ENCODE assay signal across 24 mouse cellular contexts in genomic region chr8:110843207-110843606, GRCm38 (mm10). TPM values are rescaled to one million over a fixed set of nuclear protein-coding genes. Genes with fewer than 3 reads are reported as not detected.
A peak's percentile ranks its signal among the peaks of the same experiment; 100 is the strongest.
DNase-seq lines count a peak whose midpoint lies in the region; ATAC-seq and TF ChIP-seq lines count a peak whose summit lies in the region.
"Had no signal": no experiment of that assay in that cellular context is flagged by ENCODE, and none has a peak within 500 bp of the region (broad histone marks: within the 10 kb centered on the region; RNA-seq: fewer than 3 reads in every experiment).

No protein-coding gene starts in this region.

- no peak for TF ChIP-seq EP300 in CH12.LX (IDR thresholded peaks at IDR 0.05; ENCODE audit: low read length)

- WGBS in liver, embryonic 13.5 days (ENCODE audit: insufficient replicate concordance): 79% methylated on average over 5 of the region's 5 CpGs
- WGBS in liver, embryonic 12.5 days (ENCODE audit: insufficient replicate concordance): 82% methylated on average over 5 of the region's 5 CpGs

- H3K79me2 ChIP-seq in CH12.LX (replicated peaks; ENCODE audit: control insufficient read depth, extremely low read depth, insufficient read depth, poor library complexity, severe bottlenecking): peaks cover 88% of the 10 kb centered on the region
- peaks cover 97% of the 10 kb centered on the region for H3K79me2 ChIP-seq in myocyte (ENCODE audit: control insufficient read depth, insufficient read depth)

- no peak overlapping the region for H3K27ac ChIP-seq in liver, embryonic 13.5 days
- H3K27ac ChIP-seq in liver, embryonic 12.5 days: no peak overlapping the region
- H3K27ac ChIP-seq in CH12.LX (ENCODE audit: insufficient read depth, low read depth): no peak overlapping the region
- H3K27ac ChIP-seq: embryonic facial prominence, embryonic 13.5 days; embryonic facial prominence, embryonic 15.5 days; forebrain, embryonic 10.5 days had no signal

- dilution Hi-C loops in CH12.LX (cut with MboI; ENCODE audit: extremely low pct_ligation_motif_present, extremely low pct_unique_long_range_greater_than_20kb, low sequenced_read_pairs): no loop called here

- TF ChIP-seq CTCF in CH12.LX (conservative IDR thresholded peaks at IDR 0.05 in 1 of 2, IDR thresholded peaks at IDR 0.05 in 1 of 2; ENCODE audit: low read depth in 2 of 2, low read length in 2 of 2) (no peak), G1E (IDR thresholded peaks at IDR 0.05; ENCODE audit: low read depth, low read length) (no peak)

- H3K9ac ChIP-seq in liver, embryonic 13.5 days: no peak overlapping the region; the same call in 1 of the 2 replicates
- H3K9ac ChIP-seq in liver, embryonic 12.5 days: no peak overlapping the region
- peak overlapping the region; percentile 97; the same call in 1 of the 2 replicates for H3K9ac ChIP-seq in CH12.LX (ENCODE audit: insufficient read depth, low read depth)
- H3K9ac ChIP-seq: embryonic facial prominence, embryonic 15.5 days had no signal

- 0 out of 2 replicates have a peak overlapping the region, but pooled peaks have one; percentile 89 for H3K4me2 ChIP-seq in liver, embryonic 13.5 days
- H3K4me2 ChIP-seq in liver, embryonic 12.5 days: no peak overlapping the region
- H3K4me2 ChIP-seq in CH12.LX (ENCODE audit: insufficient read depth, low read depth, poor library complexity, severe bottlenecking): no peak overlapping the region
- no peak overlapping the region for H3K4me2 ChIP-seq in myocyte (ENCODE audit: low read depth)
- H3K4me2 ChIP-seq: embryonic facial prominence, embryonic 13.5 days; embryonic facial prominence, embryonic 15.5 days had no signal

- peaks cover 34% of the 10 kb centered on the region for H3K4me1 ChIP-seq in liver, embryonic 13.5 days (replicated peaks)
- H3K4me1 ChIP-seq in liver, embryonic 12.5 days: peaks cover 41% of the 10 kb centered on the region
- H3K4me1 ChIP-seq in CH12.LX (ENCODE audit: control insufficient read depth in 1 of 2, insufficient read depth in 2 of 2) (peaks cover 3 to 44% of the 10 kb centered on the region in 2 experiments), G1E (ENCODE audit: insufficient read depth, low read depth, low read length) (peaks cover 52% of the 10 kb centered on the region)

- H3ac ChIP-seq in myocyte (ENCODE audit: control insufficient read depth, insufficient read length): no peak overlapping the region

- no peak for ATAC-seq in liver, embryonic 13.5 days (ENCODE audit: low read depth)
- no peak for ATAC-seq in liver, embryonic 12.5 days
- no peak for ATAC-seq in G1E (ENCODE audit: extremely low read depth, insufficient number of reproducible peaks, low FRiP score, poor library complexity, severe bottlenecking)
- ATAC-seq: activated CD4-positive, CD25-positive, alpha-beta regulatory T cell, adult 4 months; forebrain, embryonic 14.5 days; forebrain, embryonic 16.5 days had no signal

- TF ChIP-seq POLR2A in CH12.LX (IDR thresholded peaks at IDR 0.05; ENCODE audit: low read depth, low read length) (no peak), myocyte (IDR thresholded peaks at IDR 0.05; ENCODE audit: insufficient read length, low read depth) (peak; percentile 27)

- H3K36me3 ChIP-seq in liver, embryonic 13.5 days: peaks cover 63% of the 10 kb centered on the region
- H3K36me3 ChIP-seq in liver, embryonic 12.5 days: peaks cover 67% of the 10 kb centered on the region
- peaks cover 50 to 63% of the 10 kb centered on the region in 2 experiments for H3K36me3 ChIP-seq in CH12.LX (replicated peaks in 1 of 2; ENCODE audit: control insufficient read depth in 1 of 2, insufficient read depth in 1 of 2, low read length in 1 of 2)
- peaks cover 68% of the 10 kb centered on the region for H3K36me3 ChIP-seq in G1E (replicated peaks)
- H3K36me3 ChIP-seq in myocyte (ENCODE audit: control insufficient read depth, insufficient read depth): peaks cover 59% of the 10 kb centered on the region

- no peaks in the 10 kb centered on the region for H3K27me3 ChIP-seq in liver, embryonic 13.5 days
- H3K27me3 ChIP-seq in liver, embryonic 12.5 days (replicated peaks): no peaks in the 10 kb centered on the region
- H3K27me3 ChIP-seq in CH12.LX (replicated peaks): no peaks in the 10 kb centered on the region
- no peaks in the 10 kb centered on the region for H3K27me3 ChIP-seq in G1E (ENCODE audit: insufficient read depth, low read length)
- no peaks in the 10 kb centered on the region for H3K27me3 ChIP-seq in myocyte (ENCODE audit: control insufficient read depth, insufficient read depth, insufficient read length)
- H3K27me3 ChIP-seq: embryonic facial prominence, embryonic 13.5 days; embryonic facial prominence, embryonic 15.5 days had no signal

- no peaks in the 10 kb centered on the region for H3K9me3 ChIP-seq in liver, embryonic 13.5 days (replicated peaks)
- no peaks in the 10 kb centered on the region for H3K9me3 ChIP-seq in liver, embryonic 12.5 days (replicated peaks)
- H3K9me3 ChIP-seq in CH12.LX (replicated peaks; ENCODE audit: low read length) (no peaks in the 10 kb centered on the region), G1E (replicated peaks) (no peaks in the 10 kb centered on the region)
- H3K9me3 ChIP-seq: embryonic facial prominence, embryonic 13.5 days; embryonic facial prominence, embryonic 15.5 days; forebrain, embryonic 10.5 days had no signal

- no peak for TF ChIP-seq RAD21 in CH12.LX (IDR thresholded peaks at IDR 0.05; ENCODE audit: low read depth, low read length)

- no peak overlapping the region for H3K4me3 ChIP-seq in liver, embryonic 13.5 days (replicated peaks)
- no peak overlapping the region for H3K4me3 ChIP-seq in liver, embryonic 12.5 days
- H3K4me3 ChIP-seq in CH12.LX (replicated peaks in 1 of 3; ENCODE audit: low read depth in 2 of 3, low read length in 2 of 3, poor library complexity in 1 of 3) (no peak overlapping the region), G1E (ENCODE audit: low read depth, low read length) (peak overlapping the region; percentile 14; the same call in 1 of the 2 replicates), myocyte (no peak overlapping the region)
- H3K4me3 ChIP-seq: embryonic facial prominence, embryonic 13.5 days; embryonic facial prominence, embryonic 15.5 days; erythroblast, embryonic 14.5 days; forebrain, embryonic 10.5 days had no signal

- DNase-seq in liver, embryonic 13.5 days: no peak
- DNase-seq in CH12.LX (ENCODE audit: extremely low read depth) (no peak), G1E (ENCODE audit: low spot score) (no peak)
- no peak for DNase-seq in cerebellum, postnatal 14 days
- DNase-seq in testis, postnatal 14 days (ENCODE audit: low spot score): no peak
- DNase-seq: adrenal gland, adult 8-10 months; adrenal gland, postnatal 14 days; adrenal gland, postnatal 36 days; cerebellum, adult 11-12 months; cerebellum, adult 2 months; cerebellum, adult 9-10 months; cerebellum, postnatal 10 days; cerebellum, postnatal 36 days; embryo, embryonic 11 days had no signal

- in situ Hi-C loops in CH12.LX (cut with MboI; ENCODE audit: low pct_ligation_motif_present, low pct_unique_long_range_greater_than_20kb, low sequenced_read_pairs): loop anchor here (5.0 to 25.0 kb wide), 4 partner anchors 88 to 444 kb away; no protein-coding TSS in a partner anchor

TF ChIP-seq in CH12.LX, 34 proteins besides CTCF, POLR2A, EP300 and RAD21 (continues in another document):
- TF ChIP-seq KAT2A (IDR thresholded peaks at IDR 0.05; ENCODE audit: insufficient replicate concordance, low read length) (no peak), CHD1 (IDR thresholded peaks at IDR 0.05; ENCODE audit: low read depth, low read length) (no peak), ELF1 (IDR thresholded peaks at IDR 0.05; ENCODE audit: low read depth, low read length) (no peak)

TF ChIP-seq in myocyte, 11 proteins besides CTCF, POLR2A, EP300 and RAD21:
- TF ChIP-seq E2F4 (IDR thresholded peaks at IDR 0.05; ENCODE audit: insufficient read depth) (no peak), POLR2AphosphoS2 (IDR thresholded peaks at IDR 0.05; ENCODE audit: insufficient read length, low read depth) (peak; percentile 64)

RNA-seq across cellular contexts. Expression of gene Cog4, which starts 3.2 kb away (rescaled TPM):
- polyA plus RNA-seq in liver, embryonic 13.5 days (2015; fragmentation: Nextera tagmentation; extraction: Ambion mirVana): 32.0 and 36.5 TPM in 2 replicates
- 43.1 and 45.1 TPM in 2 replicates for polyA plus RNA-seq in liver, embryonic 12.5 days (2016; fragmentation: Nextera tagmentation; extraction: Ambion mirVana)
- 35.2 and 36.4 TPM in 2 replicates for total RNA-seq in CH12.LX (2012; rRNA removed)
- total RNA-seq in CH12.LX (2014; rRNA removed): 24.4 and 27.5 TPM in 2 replicates
- 24.9 and 27.5 TPM in 2 replicates for polyA plus RNA-seq in CH12.LX (2012; ENCODE audit: insufficient read length, low read depth)
- 24.1 and 32.8 TPM in 2 replicates for total RNA-seq in G1E (2014; fragmentation: Nextera tagmentation)
- total RNA-seq in G1E (2017): 45.6 and 46.3 TPM in 2 replicates
- 17.7 and 20.2 TPM in 2 replicates for polyA plus RNA-seq in G1E (2012)
- 71.6 TPM for polyA plus RNA-seq in myocyte (2012; fragmentation: generic; extraction: Trizol)

RNA-seq across cellular contexts. Expression of gene Sf3b3, which starts 3.4 kb away (rescaled TPM):
- polyA plus RNA-seq in liver, embryonic 13.5 days (2015; fragmentation: Nextera tagmentation; extraction: Ambion mirVana): 75.4 and 92.7 TPM in 2 replicates
- polyA plus RNA-seq in liver, embryonic 12.5 days (2016; fragmentation: Nextera tagmentation; extraction: Ambion mirVana): 127 TPM in 2 replicates
- total RNA-seq in CH12.LX (2012; rRNA removed) (136 and 163 TPM in 2 replicates), CH12.LX (2014; rRNA removed) (137 and 139 TPM in 2 replicates), G1E (2014; fragmentation: Nextera tagmentation) (173 and 176 TPM in 2 replicates), G1E (2017) (192 and 201 TPM in 2 replicates)
- polyA plus RNA-seq in CH12.LX (2012; ENCODE audit: insufficient read length, low read depth) (206 and 213 TPM in 2 replicates), G1E (2012) (10.1 and 13.6 TPM in 2 replicates), myocyte (2012; fragmentation: generic; extraction: Trizol) (47.7 TPM)

RNA-seq across cellular contexts. Expression of gene Il34, which starts 37.5 kb away (rescaled TPM):
- 0.06 and 0.14 TPM in 2 replicates for polyA plus RNA-seq in liver, embryonic 13.5 days (2015; fragmentation: Nextera tagmentation; extraction: Ambion mirVana)
- not detected in 2 replicates for polyA plus RNA-seq in liver, embryonic 12.5 days (2016; fragmentation: Nextera tagmentation; extraction: Ambion mirVana)
- total RNA-seq in CH12.LX (2012; rRNA removed): 0.21 TPM in 1 of 2 replicates, not detected in the other
- not detected in 2 replicates for total RNA-seq in CH12.LX (2014; rRNA removed)
- not detected in 2 replicates for polyA plus RNA-seq in CH12.LX (2012; ENCODE audit: insufficient read length, low read depth)
- not detected in 2 replicates for total RNA-seq in G1E (2014; fragmentation: Nextera tagmentation)
- total RNA-seq in G1E (2017): not detected in 2 replicates
- polyA plus RNA-seq in G1E (2012): not detected in 2 replicates
- 13.4 TPM for polyA plus RNA-seq in myocyte (2012; fragmentation: generic; extraction: Trizol)
- total RNA-seq: common myeloid progenitor, adult 5-6 weeks had no signal
- polyA plus RNA-seq: activated CD4-positive, CD25-positive, alpha-beta regulatory T cell, adult 4 months; erythroblast, embryonic 14.5 days had no signal

RNA-seq across cellular contexts. Expression of gene Fuk, which starts 59.1 kb away (rescaled TPM):
- 2.8 and 3.0 TPM in 2 replicates for polyA plus RNA-seq in liver, embryonic 13.5 days (2015; fragmentation: Nextera tagmentation; extraction: Ambion mirVana)
- polyA plus RNA-seq in liver, embryonic 12.5 days (2016; fragmentation: Nextera tagmentation; extraction: Ambion mirVana): 5.1 and 5.7 TPM in 2 replicates
- total RNA-seq in CH12.LX (2012; rRNA removed) (14.3 and 14.4 TPM in 2 replicates), CH12.LX (2014; rRNA removed) (6.6 and 6.8 TPM in 2 replicates), G1E (2014; fragmentation: Nextera tagmentation) (6.8 and 7.1 TPM in 2 replicates), G1E (2017) (8.9 and 9.8 TPM in 2 replicates)
- polyA plus RNA-seq in CH12.LX (2012; ENCODE audit: insufficient read length, low read depth) (6.4 and 7.0 TPM in 2 replicates), G1E (2012) (15.6 and 17.5 TPM in 2 replicates), myocyte (2012; fragmentation: generic; extraction: Trizol) (7.2 TPM)

Comparison
In these comparisons a context has a peak if more than half of its experiments do, and no peak if none do; other contexts are left out.
1. RNA of gene Il34, which starts 37.5 kb away (polyA plus RNA-seq): 13.4 TPM in myocyte (single experiment); 0.06 to 0.14 TPM in liver, embryonic 13.5 days, not detected in liver, embryonic 12.5 days, not detected in CH12.LX and not detected in G1E; every median in the first group is over 10 times any median in the second.